Mouse (Mus musculus) liver, embryonic 11.5 days (tissue): Measurements from ENCODE around the gene Spred3. TPM values are rescaled to one million over a fixed set of nuclear protein-coding genes. Genes with fewer than 3 reads are reported as not detected.
"Not testable (repeated sequence)": the region's sequence is repeated elsewhere in the genome, so short reads cannot be mapped to it uniquely, and the experiment has no call there.

Experiments used
- ATAC-seq: fragments of 200-750 bp; cut with Nextera tagmentation; replicated peaks from 2 replicates; pipeline ENCODE4 v1.8.0; 2017; ENCODE audit warnings: moderate number of reproducible peaks, mild to moderate bottlenecking, moderate TSS enrichment, moderate library complexity; ENCODE audit not compliant: low FRiP score
- DNase-seq: peaks from one replicate; pipeline ENCODE4 v3.0.0-alpha.2; 2017; ENCODE audit warnings: low spot score
- H3K27ac ChIP-seq: fragments of 300-500 bp; sonication (generic); 2 replicates; pipeline ENCODE4 v1.5.1; 2014; ENCODE audit warnings: mild to moderate bottlenecking, low read depth, low read length, control low read depth
- H3K27me3 ChIP-seq: fragments of 300-500 bp; sonication (generic); replicated peaks from 2 replicates; pipeline ENCODE4 v1.6.1; 2014; ENCODE audit warnings: low read length, mixed read lengths; ENCODE audit not compliant: control insufficient read depth, insufficient read depth
- H3K36me3 ChIP-seq: fragments of 300-500 bp; sonication (generic); 2 replicates; pipeline ENCODE4 v1.6.1; 2014; ENCODE audit warnings: mild to moderate bottlenecking, low read length, moderate library complexity, mixed read lengths; ENCODE audit not compliant: control insufficient read depth, insufficient read depth
- H3K4me1 ChIP-seq: fragments of 300-500 bp; sonication (generic); replicated peaks from 2 replicates; pipeline ENCODE4 v1.6.1; 2014; ENCODE audit warnings: low read length, mixed read lengths; ENCODE audit not compliant: control insufficient read depth, insufficient read depth
- H3K4me2 ChIP-seq: fragments of 300-500 bp; sonication (generic); 2 replicates; pipeline ENCODE4 v1.6.1; 2014; ENCODE audit warnings: mild to moderate bottlenecking, control low read depth, moderate library complexity
- H3K4me3 ChIP-seq: fragments of 300-500 bp; sonication (generic); 2 replicates; pipeline ENCODE4 v1.5.1; 2014; ENCODE audit warnings: low read depth, low read length, control low read depth
- H3K9ac ChIP-seq: fragments of 300-500 bp; sonication (generic); 2 replicates; pipeline ENCODE4 v1.6.1; 2014; ENCODE audit warnings: low read depth, low read length, control low read depth
- H3K9me3 ChIP-seq: fragments of 300-500 bp; sonication (generic); 2 replicates; pipeline ENCODE4 v1.6.1; 2016; ENCODE audit warnings: low read length, inconsistent platforms, mixed read lengths; ENCODE audit not compliant: control insufficient read depth
- WGBS: fragments of 180-500 bp; shearing (Covaris S2); extraction: QIAGEN DNeasy Blood & Tissue Kit; methylation state at CpG from one replicate; pipeline ENCODE4 v1.1.7; 2014; 5-methylcytosine and 5-hydroxymethylcytosine counted together
- polyA plus RNA-seq: library from polyadenylated mRNA; unstranded; fragments of >200 nt; fragmentation: Nextera tagmentation; extraction: Ambion mirVana; gene quantifications from 2 replicates; pipeline ENCODE4 v1.2.1, GENCODE M21; 2014

Gene Spred3
- polyA plus RNA-seq, 1 experiment from 2014 or later = 1.0 TPM

GRCm38 (mm10) chr7:29146625-29147367, 23.4 kb downstream of the Spred3 start:
- Histone ChIP-seq H3K4me2 (no peak overlapping the region), H3K4me3 (no peak overlapping the region), H3K27me3 (no peaks in the 10 kb centered on the region), H3K4me1 (no peaks in the 10 kb centered on the region), H3K9me3 (no peaks in the 10 kb centered on the region), H3K27ac (no peak overlapping the region), H3K36me3 (no peaks in the 10 kb centered on the region), H3K9ac (no peak overlapping the region)
- 71% methylated on average over 7 of the region's 7 CpGs for WGBS
- ATAC-seq (no peak), DNase-seq (no peak)

- no peak for ATAC-seq
Measured at GRCm38 (mm10) chr7:29144006-29144405, 26.2 kb downstream of the Spred3 start.

GRCm38 (mm10) chr7:29141416-29141815, 28.8 kb downstream of the Spred3 start:
- DNase-seq (no peak), ATAC-seq (no peak)
- Histone ChIP-seq H3K36me3 (no peaks in the 10 kb centered on the region), H3K9me3 (no peaks in the 10 kb centered on the region), H3K27me3 (0 out of 2 replicates have a peak, but pooled peaks cover 2% of the 10 kb centered on the region), H3K27ac (no peak overlapping the region), H3K9ac (no peak overlapping the region), H3K4me3 (no peak overlapping the region), H3K4me2 (no peak overlapping the region), H3K4me1 (no peaks in the 10 kb centered on the region)
- WGBS = 69% methylated on average over 8 of the region's 8 CpGs

More at GRCm38 (mm10) chr7:29144006-29144405, 26.2 kb downstream of the Spred3 start:
- Histone ChIP-seq H3K9me3 (no peaks in the 10 kb centered on the region), H3K27me3 (no peaks in the 10 kb centered on the region), H3K4me2 (no peak overlapping the region), H3K4me1 (no peaks in the 10 kb centered on the region), H3K4me3 (no peak overlapping the region), H3K27ac (no peak overlapping the region), H3K9ac (no peak overlapping the region), H3K36me3 (no peaks in the 10 kb centered on the region)
- WGBS = 57% methylated on average over 4 of the region's 4 CpGs
- no peak for DNase-seq

GRCm38 (mm10) chr7:29139237-29139636, 31.0 kb downstream of the Spred3 start:
- not testable (repeated sequence) for H3K9me3 ChIP-seq, H3K27ac ChIP-seq, H3K9ac ChIP-seq, H3K36me3 ChIP-seq, ATAC-seq, H3K4me2 ChIP-seq, H3K27me3 ChIP-seq, H3K4me1 ChIP-seq, DNase-seq, H3K4me3 ChIP-seq
- whole genome bisulfite sequencing = 83% methylated on average over 3 of the region's 4 CpGs

GRCm38 (mm10) chr7:29137429-29137828, 32.8 kb downstream of the Spred3 start:
- peaks cover 3% of the 10 kb centered on the region; the same call in 1 of the 2 replicates for H3K4me1 ChIP-seq
- H3K9me3 ChIP-seq = no peaks in the 10 kb centered on the region
- 0 out of 2 replicates have a peak, but pooled peaks cover 2% of the 10 kb centered on the region for H3K27me3 ChIP-seq
- no peak for DNase-seq
- H3K27ac ChIP-seq = no peak overlapping the region
- H3K4me2 ChIP-seq = no peak overlapping the region
- no peak overlapping the region for H3K4me3 ChIP-seq
- WGBS = 47% methylated on average over 16 of the region's 16 CpGs
- no peak overlapping the region for H3K9ac ChIP-seq
- H3K36me3 ChIP-seq = no peaks in the 10 kb centered on the region
- no peak for ATAC-seq

- no peak for DNase-seq
- Histone ChIP-seq H3K27ac (no peak within 1 kb of the TSS), H3K4me3 (peak within 1 kb of the TSS; percentile 26), H3K27me3 (0 out of 2 replicates have a peak, but pooled peaks cover 2% of the 10 kb centered on the region), H3K4me2 (peak within 1 kb of the TSS; percentile 51), H3K9ac (no peak within 1 kb of the TSS), H3K9me3 (no peaks in the 10 kb centered on the region), H3K36me3 (no peaks in the 10 kb centered on the region), H3K4me1 (peaks cover 3% of the 10 kb centered on the region; the same call in 1 of the 2 replicates)
- ATAC-seq = peak; percentile 53
- 1% methylated on average over 17 of the region's 20 CpGs for WGBS
Measured at GRCm38 (mm10) chr7:29134693-29135386, 35.4 kb downstream of the Spred3 start, which contains the start of gene Rasgrp4. TSS of gene Rasgrp4 (plus strand) at chr7:29134851.

GRCm38 (mm10) chr7:29134230-29134629, 36.0 kb downstream of the Spred3 start:
- DNase-seq = no peak
- WGBS = 1% methylated on average over 4 of the region's 4 CpGs
- no peak overlapping the region for H3K27ac ChIP-seq

GRCm38 (mm10) chr7:29128725-29129124, 41.5 kb downstream of the Spred3 start:
- H3K4me1 ChIP-seq = peaks cover 13% of the 10 kb centered on the region
- H3K36me3 ChIP-seq = no peaks in the 10 kb centered on the region
- H3K9me3 ChIP-seq = no peaks in the 10 kb centered on the region
- DNase-seq (no peak), ATAC-seq (no peak)
- WGBS = 71% methylated on average over 2 of the region's 2 CpGs
- H3K4me3 ChIP-seq = no peak overlapping the region
- H3K9ac ChIP-seq = no peak overlapping the region
- H3K27ac ChIP-seq = no peak overlapping the region
- no peak overlapping the region for H3K4me2 ChIP-seq
- H3K27me3 ChIP-seq = no peaks in the 10 kb centered on the region

More at GRCm38 (mm10) chr7:29134230-29134629, 36.0 kb downstream of the Spred3 start:
- ATAC-seq = no peak
- Histone ChIP-seq H3K27me3 (0 out of 2 replicates have a peak, but pooled peaks cover 2% of the 10 kb centered on the region), H3K4me1 (peaks cover 3% of the 10 kb centered on the region; the same call in 1 of the 2 replicates), H3K9ac (no peak overlapping the region), H3K36me3 (no peaks in the 10 kb centered on the region), H3K4me3 (peak overlapping the region; percentile 26), H3K9me3 (no peaks in the 10 kb centered on the region), H3K4me2 (peak overlapping the region; percentile 51)
